Mouse (Mus musculus) lung, adult 2 months (tissue): ENCODE measurements around the gene Bpgm.

Experiments used
- CTCF ChIP-seq: fragments of 200-500 bp; IDR thresholded peaks from 2 replicates; pipeline ENCODE4 v1.5.1; 2011; ENCODE audit warnings: mild to moderate bottlenecking, low read length, control low read depth; ENCODE audit not compliant: insufficient read depth
- POLR2A ChIP-seq: fragments of 200-500 bp; IDR thresholded peaks from 2 replicates; pipeline ENCODE4 v1.6.1; 2011; ENCODE audit warnings: low read depth, mild to moderate bottlenecking, control low read depth, low read length, borderline replicate concordance; ENCODE audit errors: extremely low read depth

DNA sequence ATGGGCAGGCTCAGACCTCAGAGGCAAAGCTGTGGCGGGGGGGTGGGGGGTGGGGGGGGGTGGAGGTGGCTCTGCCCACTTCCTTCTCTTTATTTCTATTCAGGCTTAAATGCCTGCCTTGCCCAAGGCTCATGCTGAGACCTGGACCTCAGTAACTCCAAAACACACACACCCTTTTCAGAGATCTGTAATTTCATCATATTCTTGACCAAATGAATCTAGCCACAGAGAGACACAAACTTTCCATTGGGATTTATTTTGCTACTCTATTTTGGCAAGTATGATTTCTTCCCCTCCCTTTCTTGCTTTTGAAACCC is 39.7 kb downstream of the Bpgm start:
- TF ChIP-seq CTCF (no peak), POLR2A (no peak)
